Mouse (Mus musculus) left cerebral cortex, adult 11 months (tissue): ENCODE results near the gene Myh15.
"Not testable (repeated sequence)": the region's sequence is repeated elsewhere in the genome, so short reads cannot be mapped to it uniquely, and the experiment has no call there.

Source experiments
- DNase-seq: peaks from one replicate; pipeline ENCODE4 v3.0.0; 2022; ENCODE audit warnings: low spot score

Myh15 gene

GRCm38 (mm10) chr16:49057186-49057585, at the start of gene Myh15:
TSS of gene Myh15 (plus strand) at chr16:49057486.
- DNase-seq, result no peak

GRCm38 (mm10) chr16:49016620-49017332, 40.5 kb upstream of the Myh15 start:
- peak; percentile 35 for DNase-seq

- DNase-seq, result no peak
Measured at GRCm38 (mm10) chr16:49035852-49036251, 21.4 kb upstream of the Myh15 start.

GRCm38 (mm10) chr16:49037771-49038170, 19.5 kb upstream of the Myh15 start:
- DNase-seq, result peak; percentile 30

GRCm38 (mm10) chr16:49040554-49041221, 16.6 kb upstream of the Myh15 start:
- no peak for DNase-seq

GRCm38 (mm10) chr16:49049214-49049613, 8.1 kb upstream of the Myh15 start:
- DNase-seq, result no peak

GRCm38 (mm10) chr16:49069256-49069963, 12.1 kb downstream of the Myh15 start:
- no peak for DNase-seq

- DNase-seq, result no peak
Measured at GRCm38 (mm10) chr16:49071316-49071715, 14.0 kb downstream of the Myh15 start.

- DNase-seq, result no peak
Measured at GRCm38 (mm10) chr16:49128015-49128414, 70.7 kb downstream of the Myh15 start.

GRCm38 (mm10) chr16:49156193-49156592, 98.9 kb downstream of the Myh15 start:
- DNase-seq, result no peak

- DNase-seq, result peak; percentile 17
Measured at GRCm38 (mm10) chr16:49164349-49165137, 107.3 kb downstream of the Myh15 start.

GRCm38 (mm10) chr16:49165728-49166127, 108.4 kb downstream of the Myh15 start:
- DNase-seq, result no peak

- DNase-seq, result no peak
Measured at GRCm38 (mm10) chr16:49167325-49167724, 110.0 kb downstream of the Myh15 start.

GRCm38 (mm10) chr16:49175077-49175476, 117.8 kb downstream of the Myh15 start:
- DNase-seq, result no peak

GRCm38 (mm10) chr16:49175729-49176395, 118.6 kb downstream of the Myh15 start:
- DNase-seq, result no peak

- no peak for DNase-seq
Measured at GRCm38 (mm10) chr16:49193521-49193920, 136.2 kb downstream of the Myh15 start.

- no peak for DNase-seq
Measured at GRCm38 (mm10) chr16:49193986-49194385, 136.7 kb downstream of the Myh15 start.

GRCm38 (mm10) chr16:49196290-49196689, 139.0 kb downstream of the Myh15 start:
- DNase-seq, result no peak

GRCm38 (mm10) chr16:49197951-49198350, 140.7 kb downstream of the Myh15 start:
- DNase-seq, result no peak

- DNase-seq, result no peak
Measured at GRCm38 (mm10) chr16:49223733-49224132, 166.4 kb downstream of the Myh15 start.

- not testable (repeated sequence) for DNase-seq
Measured at GRCm38 (mm10) chr16:49243517-49243916, 186.2 kb downstream of the Myh15 start.
